Mouse (Mus musculus) intestine, embryonic 16.5 days (tissue): ENCODE data around the gene Fam124b. TPM values are rescaled to one million over a fixed set of nuclear protein-coding genes. Genes with fewer than 3 reads are reported as not detected.

Source experiments
- ATAC-seq: fragments of 200-750 bp; cut with Nextera tagmentation; 2 replicates; pipeline ENCODE4 v1.8.0; 2017; ENCODE audit warnings: moderate TSS enrichment, moderate library complexity
- H3K27ac ChIP-seq: fragments of 300-500 bp; sonication (generic); 2 replicates; pipeline ENCODE4 v1.5.1; 2014; ENCODE audit warnings: mild to moderate bottlenecking, low read length
- H3K27me3 ChIP-seq: fragments of 300-500 bp; sonication (generic); replicated peaks from 2 replicates; pipeline ENCODE4 v1.6.1; 2014; ENCODE audit warnings: low read length, control low read depth, mixed read lengths; ENCODE audit not compliant: control insufficient read depth, insufficient read depth
- H3K36me3 ChIP-seq: fragments of 300-500 bp; sonication (generic); 2 replicates; pipeline ENCODE4 v1.6.1; 2014; ENCODE audit warnings: low read length, control low read depth; ENCODE audit not compliant: control insufficient read depth, insufficient read depth
- H3K4me1 ChIP-seq: fragments of 300-500 bp; sonication (generic); 2 replicates; pipeline ENCODE4 v1.6.1; 2014; ENCODE audit warnings: low read length, control low read depth, mixed read lengths; ENCODE audit not compliant: control insufficient read depth, insufficient read depth
- H3K4me2 ChIP-seq: fragments of 300-500 bp; sonication (generic); 2 replicates; pipeline ENCODE4 v1.6.1; 2014; ENCODE audit warnings: low read depth, low read length, control low read depth
- H3K4me3 ChIP-seq: fragments of 300-500 bp; sonication (generic); 2 replicates; pipeline ENCODE4 v1.5.1; 2014; ENCODE audit warnings: mild to moderate bottlenecking, low read length
- H3K9ac ChIP-seq: fragments of 300-500 bp; sonication (generic); 2 replicates; pipeline ENCODE4 v1.6.1; 2014; ENCODE audit warnings: low read depth, low read length
- H3K9me3 ChIP-seq: fragments of 300-500 bp; sonication (generic); 2 replicates; pipeline ENCODE4 v1.6.1; 2016; ENCODE audit warnings: low read length, control low read depth; ENCODE audit not compliant: control insufficient read depth
- WGBS: fragments of 180-500 bp; shearing (Covaris S2); extraction: QIAGEN DNeasy Blood & Tissue Kit; methylation state at CpG from one replicate; pipeline ENCODE4 v1.1.7; 2014; 5-methylcytosine and 5-hydroxymethylcytosine counted together
- polyA plus RNA-seq: library from polyadenylated mRNA; unstranded; fragments of >200 nt; fragmentation: Nextera tagmentation; extraction: Ambion mirVana; gene quantifications from 2 replicates; pipeline ENCODE4 v1.2.1, GENCODE M21; 2015

The Fam124b gene
- polyA plus RNA-seq, 1 experiment from 2014 or later = 0.66 TPM

- no peak for ATAC-seq
- H3K4me2 ChIP-seq = no peak overlapping the region
Observed at GRCm38 (mm10) chr1:80154902-80155301, 63.4 kb downstream of the Fam124b start.

GRCm38 (mm10) chr1:80153125-80153716, 65.1 kb downstream of the Fam124b start:
- Histone ChIP-seq H3K9me3 (no peaks in the 10 kb centered on the region), H3K27ac (no peak overlapping the region), H3K4me1 (no peaks in the 10 kb centered on the region), H3K36me3 (no peaks in the 10 kb centered on the region), H3K9ac (no peak overlapping the region), H3K4me2 (no peak overlapping the region), H3K27me3 (no peaks in the 10 kb centered on the region), H3K4me3 (no peak overlapping the region)
- ATAC-seq = no peak
- 80% methylated on average over 7 of the region's 7 CpGs for WGBS

More at GRCm38 (mm10) chr1:80154902-80155301, 63.4 kb downstream of the Fam124b start:
- H3K9me3 ChIP-seq = no peaks in the 10 kb centered on the region
- H3K4me3 ChIP-seq = no peak overlapping the region
- H3K36me3 ChIP-seq = no peaks in the 10 kb centered on the region
- H3K27ac ChIP-seq = no peak overlapping the region
- WGBS = 74% methylated on average over 1 of the region's 1 CpGs
- H3K27me3 ChIP-seq = no peaks in the 10 kb centered on the region
- no peak overlapping the region for H3K9ac ChIP-seq
- H3K4me1 ChIP-seq = no peaks in the 10 kb centered on the region

- H3K9me3 ChIP-seq = no peaks in the 10 kb centered on the region
- H3K36me3 ChIP-seq = no peaks in the 10 kb centered on the region
- H3K4me1 ChIP-seq = no peaks in the 10 kb centered on the region
- H3K27me3 ChIP-seq = no peaks in the 10 kb centered on the region
- H3K4me3 ChIP-seq = no peak overlapping the region
- no peak overlapping the region for H3K9ac ChIP-seq
- ATAC-seq = no peak
- no peak overlapping the region for H3K27ac ChIP-seq
- H3K4me2 ChIP-seq = no peak overlapping the region
Observed at GRCm38 (mm10) chr1:80150681-80151080, 67.6 kb downstream of the Fam124b start.

Other genes starting within 250 kb of the Fam124b start
- 21.0 and 24.2 TPM in 2 replicates for gene Cul3, start 122.0 kb upstream of the Fam124b start, polyA plus RNA-seq
- gene Gm45261, start 243.0 kb upstream of the Fam124b start, polyA plus RNA-seq = not detected in 2 replicates